Mouse (Mus musculus): ENCODE data around the gene Atxn2. TPM values are rescaled to one million over a fixed set of nuclear protein-coding genes. Genes with fewer than 3 reads are reported as not detected.
A peak's percentile ranks its signal among the peaks of the same experiment; 100 is the strongest.

Gene Atxn2
- polyA plus RNA-seq, 1 experiment, result 205 TPM

DNA sequence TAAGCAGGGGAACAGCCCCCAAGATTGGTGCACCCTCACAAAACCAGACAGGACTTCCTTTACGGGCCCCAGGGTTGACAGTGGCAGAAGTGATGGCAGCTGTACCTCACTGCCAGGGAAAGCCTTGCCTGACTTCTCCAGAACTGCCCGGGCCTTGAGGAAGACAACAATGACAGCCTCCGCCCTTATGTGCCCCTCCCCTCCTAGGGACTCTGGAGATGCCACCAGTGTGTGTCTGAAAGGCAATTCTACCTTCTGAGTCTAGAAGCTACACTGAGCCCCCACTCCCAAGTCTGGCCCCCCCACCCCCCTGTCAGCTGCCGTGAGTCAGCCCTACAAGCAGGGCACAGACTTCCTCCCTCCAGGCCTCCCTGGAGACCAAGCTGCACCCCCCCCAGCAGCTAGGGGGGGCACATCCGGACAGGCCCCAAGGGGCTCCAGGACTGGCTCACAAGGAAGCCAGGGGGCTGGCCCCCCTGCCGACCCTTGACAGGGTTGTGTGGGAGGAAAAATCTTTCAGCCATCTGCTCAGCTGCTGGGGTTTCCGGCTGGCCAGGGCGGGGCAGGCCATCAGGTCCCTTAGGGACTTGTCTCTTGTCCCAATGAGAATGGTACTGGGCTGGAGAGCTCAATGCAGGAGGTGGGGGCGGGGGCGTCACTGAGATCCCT, 122.6 kb downstream of the Atxn2 start:
- TF ChIP-seq CTCF (IDR thresholded peaks at IDR 0.05; ENCODE audit: borderline replicate concordance, control insufficient read depth, extremely low read depth, insufficient read depth, low read length, poor library complexity) (no peak), POLR2A (IDR thresholded peaks at IDR 0.05; ENCODE audit: control insufficient read depth, extremely low read depth, insufficient read depth, low read length, poor library complexity) (no peak)
- peak; percentile 68 for DNase-seq
- WGBS, result 19% methylated on average over 10 of the region's 10 CpGs
- Histone ChIP-seq H3K27me3 (ENCODE audit: control insufficient read depth, insufficient read depth, low read length) (no peaks in the 10 kb centered on the region), H3K4me3 (ENCODE audit: control insufficient read depth, insufficient read depth, low read length) (peak overlapping the region; percentile 2; the same call in 1 of the 2 replicates), H3K4me1 (replicated peaks; ENCODE audit: control insufficient read depth, insufficient read depth, low read length) (peaks cover 58% of the 10 kb centered on the region), H3K36me3 (ENCODE audit: control insufficient read depth, insufficient read depth, low read length) (peaks cover 3% of the 10 kb centered on the region; the same call in 1 of the 2 replicates), H3K27ac (ENCODE audit: control insufficient read depth, insufficient read depth, low read length) (0 out of 2 replicates have a peak overlapping the region, but pooled peaks have one; percentile 5)

DNA sequence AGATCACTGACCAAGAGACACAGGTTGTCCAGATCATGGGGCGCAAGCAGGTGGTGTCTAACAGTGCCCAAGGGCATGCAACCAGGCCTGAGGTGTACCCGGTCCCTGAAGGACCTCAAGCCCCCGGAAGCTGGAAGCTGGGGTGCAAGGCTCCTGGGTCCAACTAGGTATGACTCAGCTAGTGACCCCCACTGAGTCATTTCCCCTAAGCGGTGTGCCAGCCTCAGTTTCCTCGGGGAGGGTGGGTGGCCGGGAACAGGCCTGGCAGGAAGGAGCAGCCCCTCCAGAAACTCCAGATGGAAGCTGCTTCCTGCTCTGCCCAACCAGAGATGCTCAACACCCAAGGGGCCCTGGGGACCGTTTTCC, 123.1 kb downstream of the Atxn2 start:
- H3K36me3 ChIP-seq (ENCODE audit: control insufficient read depth, insufficient read depth, low read length), result no peaks in the 10 kb centered on the region
- no peak for DNase-seq
- no peak for TF ChIP-seq POLR2A (IDR thresholded peaks at IDR 0.05; ENCODE audit: control insufficient read depth, extremely low read depth, insufficient read depth, low read length, poor library complexity)
- TF ChIP-seq CTCF (IDR thresholded peaks at IDR 0.05; ENCODE audit: borderline replicate concordance, control insufficient read depth, extremely low read depth, insufficient read depth, low read length, poor library complexity), result no peak
- no peaks in the 10 kb centered on the region for H3K27me3 ChIP-seq (ENCODE audit: control insufficient read depth, insufficient read depth, low read length)
- peak overlapping the region; percentile 2; the same call in 1 of the 2 replicates for H3K4me3 ChIP-seq (ENCODE audit: control insufficient read depth, insufficient read depth, low read length)
- 48% methylated on average over 7 of the region's 7 CpGs for WGBS
- H3K27ac ChIP-seq (ENCODE audit: control insufficient read depth, insufficient read depth, low read length), result no peak overlapping the region
- peaks cover 62% of the 10 kb centered on the region for H3K4me1 ChIP-seq (replicated peaks; ENCODE audit: control insufficient read depth, insufficient read depth, low read length)

- peaks cover 62% of the 10 kb centered on the region for H3K4me1 ChIP-seq (replicated peaks; ENCODE audit: control insufficient read depth, insufficient read depth, low read length)
- 19% methylated on average over 12 of the region's 12 CpGs for WGBS
- no peak for DNase-seq
These were observed 124.0 kb downstream of the Atxn2 start for GRCm38 (mm10) chr5:121834991-121835747.

DNA sequence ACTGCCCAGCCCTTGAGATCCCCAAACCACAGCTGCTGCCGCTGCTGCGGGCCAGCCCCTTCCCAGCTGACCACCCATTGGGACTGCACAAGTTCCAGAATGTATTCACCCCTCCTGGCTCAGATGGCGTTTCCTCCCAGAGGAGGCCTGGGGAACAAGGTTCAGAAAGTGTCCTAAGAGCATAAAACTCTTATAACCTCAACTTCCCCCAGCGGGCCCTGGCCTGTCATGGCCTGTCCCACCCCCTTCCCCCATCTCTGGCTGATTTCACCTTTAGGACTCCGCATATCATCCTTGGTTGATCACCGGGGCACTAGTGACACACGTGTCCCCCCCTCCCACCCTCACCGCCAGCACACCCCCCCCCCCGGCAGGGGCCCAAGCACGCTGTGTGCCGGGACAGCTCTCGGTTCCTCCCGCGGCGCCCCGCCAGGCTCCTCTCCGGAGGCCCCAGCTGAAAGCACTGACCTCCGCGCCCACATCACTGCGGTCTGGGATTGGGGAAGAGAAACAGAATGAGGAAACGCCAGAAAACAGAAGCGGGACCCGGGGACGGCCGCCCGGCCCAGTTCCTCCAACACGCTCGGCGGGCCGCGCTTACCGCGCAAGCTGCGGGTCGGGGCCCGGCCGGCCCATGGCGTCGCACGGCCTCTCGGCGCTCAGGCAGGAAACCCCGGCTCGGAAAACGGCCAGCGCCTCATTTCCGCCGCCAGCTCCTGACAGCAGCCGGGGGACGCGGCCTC, 125.0 kb downstream of the Atxn2 start:
- TF ChIP-seq CTCF (IDR thresholded peaks at IDR 0.05; ENCODE audit: borderline replicate concordance, control insufficient read depth, extremely low read depth, insufficient read depth, low read length, poor library complexity) (no peak), POLR2A (IDR thresholded peaks at IDR 0.05; ENCODE audit: control insufficient read depth, extremely low read depth, insufficient read depth, low read length, poor library complexity) (no peak)
- H3K4me3 ChIP-seq (ENCODE audit: control insufficient read depth, insufficient read depth, low read length), result peak overlapping the region; percentile 91
- WGBS, result under 1% methylated on average over 51 of the region's 51 CpGs
- no peaks in the 10 kb centered on the region for H3K36me3 ChIP-seq (ENCODE audit: control insufficient read depth, insufficient read depth, low read length)
- no peak overlapping the region for H3K27ac ChIP-seq (ENCODE audit: control insufficient read depth, insufficient read depth, low read length)
- H3K27me3 ChIP-seq (ENCODE audit: control insufficient read depth, insufficient read depth, low read length), result no peaks in the 10 kb centered on the region
- DNase-seq, result no peak
- H3K4me1 ChIP-seq (replicated peaks; ENCODE audit: control insufficient read depth, insufficient read depth, low read length), result peaks cover 62% of the 10 kb centered on the region

More at GRCm38 (mm10) chr5:121834991-121835747, 124.0 kb downstream of the Atxn2 start:
- Histone ChIP-seq H3K27ac (ENCODE audit: control insufficient read depth, insufficient read depth, low read length) (peak overlapping the region; percentile 4; the same call in 1 of the 2 replicates), H3K4me3 (ENCODE audit: control insufficient read depth, insufficient read depth, low read length) (peak overlapping the region; percentile 91), H3K27me3 (ENCODE audit: control insufficient read depth, insufficient read depth, low read length) (no peaks in the 10 kb centered on the region), H3K36me3 (ENCODE audit: control insufficient read depth, insufficient read depth, low read length) (no peaks in the 10 kb centered on the region)
- TF ChIP-seq POLR2A (IDR thresholded peaks at IDR 0.05; ENCODE audit: control insufficient read depth, extremely low read depth, insufficient read depth, low read length, poor library complexity) (no peak), CTCF (IDR thresholded peaks at IDR 0.05; ENCODE audit: borderline replicate concordance, control insufficient read depth, extremely low read depth, insufficient read depth, low read length, poor library complexity) (no peak)

DNA sequence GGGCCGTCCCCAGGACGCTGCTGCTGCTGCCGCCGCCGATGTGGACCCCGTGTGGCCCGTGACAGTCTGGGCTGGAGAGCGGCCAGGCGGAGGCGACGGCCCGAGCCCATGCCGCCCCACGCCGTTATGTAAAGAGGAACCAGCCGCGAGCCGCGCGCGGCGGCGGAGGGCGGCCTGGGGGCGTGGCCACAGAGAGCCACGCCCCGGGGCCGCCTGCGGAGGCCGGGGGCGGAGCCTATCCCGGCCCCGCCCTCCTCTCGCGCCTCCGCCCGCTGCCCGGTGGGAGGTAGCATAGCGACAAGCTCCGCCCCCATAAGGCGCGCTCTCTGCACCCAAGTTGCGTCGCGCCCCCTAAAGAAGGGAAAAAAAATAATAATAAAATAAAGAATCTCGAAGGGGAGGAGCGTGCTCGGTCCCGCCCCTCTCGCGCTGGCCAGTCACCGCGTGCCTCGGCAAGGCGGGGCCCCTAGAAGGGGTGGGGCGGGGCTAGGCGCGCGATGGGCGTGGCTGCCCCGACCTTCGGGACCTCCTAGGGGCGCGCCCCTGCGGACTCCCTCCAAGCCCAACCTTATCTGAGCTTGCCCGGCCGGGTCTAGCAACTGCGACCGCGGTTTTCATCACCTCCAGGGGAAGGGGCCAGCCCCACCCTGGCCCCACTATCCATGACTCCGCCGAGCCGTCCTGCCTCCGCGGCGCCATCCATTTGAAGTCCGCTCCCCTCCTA, 125.7 kb downstream of the Atxn2 start:
- peak; percentile 82 for DNase-seq
- TF ChIP-seq CTCF (IDR thresholded peaks at IDR 0.05; ENCODE audit: borderline replicate concordance, control insufficient read depth, extremely low read depth, insufficient read depth, low read length, poor library complexity), result no peak
- TF ChIP-seq POLR2A (IDR thresholded peaks at IDR 0.05; ENCODE audit: control insufficient read depth, extremely low read depth, insufficient read depth, low read length, poor library complexity), result peak; percentile 63
- Histone ChIP-seq H3K27ac (ENCODE audit: control insufficient read depth, insufficient read depth, low read length) (0 out of 2 replicates have a peak overlapping the region, but pooled peaks have one; percentile 3), H3K27me3 (ENCODE audit: control insufficient read depth, insufficient read depth, low read length) (no peaks in the 10 kb centered on the region), H3K4me1 (replicated peaks; ENCODE audit: control insufficient read depth, insufficient read depth, low read length) (peaks cover 60% of the 10 kb centered on the region), H3K4me3 (ENCODE audit: control insufficient read depth, insufficient read depth, low read length) (peak overlapping the region; percentile 91), H3K36me3 (ENCODE audit: control insufficient read depth, insufficient read depth, low read length) (no peaks in the 10 kb centered on the region)
- WGBS, result under 1% methylated on average over 77 of the region's 77 CpGs

All from thymus, adult 2 months (tissue).